Mouse (Mus musculus) kidney, postnatal 0 days (tissue): ENCODE results near the gene Siah3. TPM values are rescaled to one million over a fixed set of nuclear protein-coding genes. Genes with fewer than 3 reads are reported as not detected.

Experiments used
- ATAC-seq: fragments of 200-750 bp; cut with Nextera tagmentation; replicated peaks from 2 replicates; pipeline ENCODE4 v1.8.0; 2017; ENCODE audit warnings: low read depth, moderate number of reproducible peaks, moderate TSS enrichment, moderate library complexity; ENCODE audit not compliant: low FRiP score
- DNase-seq: peaks from one replicate; pipeline ENCODE4 v3.0.0-alpha.2; 2016; ENCODE audit warnings: low spot score
- H3K27ac ChIP-seq: fragments of 300-500 bp; sonication (generic); 2 replicates; pipeline ENCODE4 v1.5.1; 2014; ENCODE audit warnings: mild to moderate bottlenecking
- H3K27me3 ChIP-seq: fragments of 300-500 bp; sonication (generic); 2 replicates; pipeline ENCODE4 v1.6.1; 2014; ENCODE audit warnings: low read length, mixed read lengths; ENCODE audit not compliant: insufficient read depth
- H3K36me3 ChIP-seq: fragments of 300-500 bp; sonication (generic); 2 replicates; pipeline ENCODE4 v1.6.1; 2014; ENCODE audit warnings: low read length, mixed read lengths; ENCODE audit not compliant: insufficient read depth
- H3K4me1 ChIP-seq: fragments of 300-500 bp; sonication (generic); replicated peaks from 2 replicates; pipeline ENCODE4 v1.6.1; 2014; ENCODE audit warnings: antibody characterized with exemption, low read length, mixed read lengths; ENCODE audit not compliant: insufficient read depth
- H3K4me2 ChIP-seq: fragments of 300-500 bp; sonication (generic); 2 replicates; pipeline ENCODE4 v1.6.1; 2014; ENCODE audit warnings: mild to moderate bottlenecking, low read length, moderate library complexity, mixed read lengths
- H3K4me3 ChIP-seq: fragments of 300-500 bp; sonication (generic); replicated peaks from 2 replicates; pipeline ENCODE4 v1.5.1; 2014; ENCODE audit warnings: low read depth, low read length
- H3K9ac ChIP-seq: fragments of 300-500 bp; sonication (generic); 2 replicates; pipeline ENCODE4 v1.6.1; 2014; ENCODE audit warnings: low read depth, low read length
- H3K9me3 ChIP-seq: fragments of 300-500 bp; sonication (generic); replicated peaks from 2 replicates; pipeline ENCODE4 v1.6.1; 2016; ENCODE audit warnings: low read length, inconsistent platforms, mixed read lengths
- CTCF ChIP-seq: IDR thresholded peaks from 2 replicates; pipeline ENCODE4 v1.5.1; 2016; ENCODE audit warnings: antibody characterized with exemption, low read depth, mild to moderate bottlenecking, moderate library complexity
- WGBS: fragments of 180-500 bp; shearing (Covaris S2); extraction: QIAGEN DNeasy Blood & Tissue Kit; methylation state at CpG from one replicate; pipeline ENCODE4 v1.1.7; 2014; 5-methylcytosine and 5-hydroxymethylcytosine counted together
- polyA plus RNA-seq: library from polyadenylated mRNA; unstranded; fragments of >200 nt; fragmentation: Nextera tagmentation; extraction: Ambion mirVana; gene quantifications from 2 replicates; pipeline ENCODE4 v1.2.1, GENCODE M21; 2015

Siah3 gene
- polyA plus RNA-seq, 1 experiment from 2014 or later, result 0.03 TPM

DNA sequence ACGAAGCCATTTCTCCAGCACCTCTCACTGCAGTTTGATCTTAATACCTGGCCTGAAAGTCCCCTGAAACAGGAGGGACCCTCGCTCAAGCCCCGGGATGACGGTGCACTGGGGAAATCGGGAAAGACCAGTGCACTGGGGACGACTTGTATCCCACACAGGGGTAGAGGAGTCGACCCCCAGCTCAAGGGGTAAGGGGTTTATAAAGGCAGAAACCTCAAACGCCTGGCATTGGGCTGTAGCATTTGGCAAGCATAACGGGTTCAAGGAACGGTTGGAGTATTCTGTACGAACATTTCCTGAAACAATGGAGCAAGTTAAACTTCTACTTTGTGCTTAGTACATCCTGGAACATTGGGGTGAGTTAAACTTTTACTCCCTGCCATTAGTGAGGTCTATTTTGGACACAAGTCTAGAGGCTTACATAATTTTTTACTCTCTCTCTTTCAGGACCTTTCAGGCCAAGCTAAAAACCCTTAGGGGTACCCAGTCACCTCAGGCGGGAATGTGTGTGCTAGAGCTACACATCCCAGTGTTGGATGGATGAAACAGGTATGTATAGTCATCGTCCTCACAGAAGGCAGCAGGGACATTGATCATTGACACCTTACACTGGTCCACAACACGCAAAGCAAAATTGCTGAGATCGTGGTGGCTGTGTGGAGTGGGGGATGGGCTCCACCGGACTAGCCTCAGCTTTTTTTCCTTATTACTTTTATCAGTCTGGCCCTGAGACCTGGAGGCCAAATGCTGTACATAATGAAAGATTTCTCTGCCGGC is 84.6 kb downstream of the Siah3 start:
- no peak overlapping the region for H3K9ac ChIP-seq
- no peaks in the 10 kb centered on the region; the same call in 1 of the 2 replicates for H3K4me1 ChIP-seq
- ATAC-seq (no peak), DNase-seq (no peak)
- H3K36me3 ChIP-seq, result no peaks in the 10 kb centered on the region
- no peak for TF ChIP-seq CTCF
- H3K9me3 ChIP-seq, result no peaks in the 10 kb centered on the region
- WGBS, result 62% methylated on average over 17 of the region's 17 CpGs
- no peak overlapping the region for H3K4me2 ChIP-seq
- no peak overlapping the region for H3K4me3 ChIP-seq
- no peaks in the 10 kb centered on the region for H3K27me3 ChIP-seq
- H3K27ac ChIP-seq, result 0 out of 2 replicates have a peak overlapping the region, but pooled peaks have one; percentile 4

DNA sequence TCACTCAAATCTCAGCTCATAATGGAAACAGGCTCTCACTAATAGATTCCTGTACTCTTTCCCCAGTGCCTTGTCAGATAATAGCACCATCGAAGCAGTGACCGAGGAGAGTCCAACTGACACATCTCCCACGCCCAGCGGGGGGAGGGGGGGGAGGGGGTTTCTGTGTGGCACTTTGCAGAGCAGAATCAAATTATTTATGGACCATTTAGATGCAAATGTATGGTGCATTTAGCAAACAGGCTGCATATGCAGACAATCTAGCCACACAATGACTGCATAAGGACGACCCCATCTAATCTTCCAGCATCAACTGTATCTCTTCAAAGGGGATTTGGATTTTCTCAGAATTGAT is 85.2 kb downstream of the Siah3 start:
- 22% methylated on average over 5 of the region's 5 CpGs for WGBS
- H3K4me3 ChIP-seq, result no peak overlapping the region
- H3K9me3 ChIP-seq, result no peaks in the 10 kb centered on the region
- H3K9ac ChIP-seq, result no peak overlapping the region
- ATAC-seq (no peak), DNase-seq (no peak)
- no peak for TF ChIP-seq CTCF
- no peaks in the 10 kb centered on the region for H3K36me3 ChIP-seq
- H3K4me1 ChIP-seq, result no peaks in the 10 kb centered on the region; the same call in 1 of the 2 replicates
- no peak overlapping the region for H3K4me2 ChIP-seq
- H3K27ac ChIP-seq, result 0 out of 2 replicates have a peak overlapping the region, but pooled peaks have one; percentile 4
- H3K27me3 ChIP-seq, result no peaks in the 10 kb centered on the region

DNA sequence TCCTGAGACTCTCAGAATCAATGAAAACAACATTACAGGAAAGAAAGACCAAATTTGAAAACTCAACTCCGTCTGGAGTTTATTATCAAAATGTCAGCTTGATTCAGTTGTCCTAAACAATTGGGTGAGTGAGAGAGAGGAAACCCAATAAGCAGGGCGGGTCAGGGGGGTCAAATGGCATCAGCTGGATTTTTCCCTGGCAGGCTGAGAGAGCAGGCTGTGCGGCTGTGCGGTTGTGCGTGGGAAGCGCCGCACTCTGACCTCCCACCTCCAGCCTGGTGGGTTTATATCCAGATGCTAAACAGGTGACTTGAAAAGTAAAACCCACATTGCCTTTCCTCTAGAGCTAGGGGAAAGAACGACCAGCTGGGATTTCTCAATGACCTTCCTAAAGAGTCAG is 85.9 kb downstream of the Siah3 start:
- Histone ChIP-seq H3K9ac (no peak overlapping the region), H3K4me2 (no peak overlapping the region), H3K4me3 (no peak overlapping the region), H3K27me3 (no peaks in the 10 kb centered on the region), H3K36me3 (no peaks in the 10 kb centered on the region), H3K27ac (no peak overlapping the region), H3K9me3 (no peaks in the 10 kb centered on the region), H3K4me1 (no peaks in the 10 kb centered on the region; the same call in 1 of the 2 replicates)
- TF ChIP-seq CTCF, result no peak
- 15% methylated on average over 8 of the region's 8 CpGs for WGBS
- DNase-seq (peak; percentile 15), ATAC-seq (peak; percentile 40; the same call in 1 of the 2 replicates)

DNA sequence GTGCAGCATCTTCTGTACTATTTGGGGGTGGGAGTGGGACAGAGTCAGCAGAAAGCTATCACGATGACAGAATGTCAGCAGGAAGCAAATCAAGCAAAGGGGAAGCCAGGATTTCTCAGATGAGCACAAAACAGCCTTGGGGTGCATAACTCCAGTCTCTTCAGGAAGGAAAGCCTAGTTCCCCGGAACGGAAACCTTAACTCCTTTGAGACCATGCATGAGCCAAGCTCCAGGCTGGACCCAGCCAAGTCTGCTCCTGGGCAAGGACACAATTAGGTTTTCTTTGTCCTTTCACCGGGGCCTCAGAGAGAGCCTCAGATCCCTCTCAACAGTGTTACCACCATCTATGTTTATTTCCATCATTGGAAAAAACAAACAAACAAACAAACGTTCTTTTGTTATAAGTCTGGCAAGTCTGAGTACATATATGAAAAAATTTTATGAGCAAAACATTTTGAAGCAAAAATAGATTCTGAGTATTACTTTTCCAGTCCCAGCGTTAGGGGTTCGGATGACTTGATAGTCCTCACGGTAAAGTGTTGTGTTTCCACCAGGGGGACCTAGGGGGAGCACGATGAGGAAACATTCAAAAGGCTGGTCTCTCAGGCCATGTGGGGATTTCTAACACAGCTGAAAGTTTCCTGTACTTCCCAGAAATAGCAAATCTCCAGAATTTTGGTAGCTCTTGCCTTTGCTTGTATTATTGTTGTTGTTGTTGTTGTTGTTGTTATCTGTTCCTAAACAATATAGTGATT is 106.0 kb downstream of the Siah3 start:
- Histone ChIP-seq H3K4me1 (no peaks in the 10 kb centered on the region), H3K9ac (no peak overlapping the region), H3K4me3 (no peak overlapping the region), H3K27ac (no peak overlapping the region), H3K4me2 (no peak overlapping the region), H3K27me3 (no peaks in the 10 kb centered on the region), H3K36me3 (no peaks in the 10 kb centered on the region), H3K9me3 (no peaks in the 10 kb centered on the region)
- ATAC-seq, result no peak
- peak; percentile 39 for DNase-seq
- peak; percentile 56 for TF ChIP-seq CTCF
- 40% methylated on average over 9 of the region's 9 CpGs for WGBS

DNA sequence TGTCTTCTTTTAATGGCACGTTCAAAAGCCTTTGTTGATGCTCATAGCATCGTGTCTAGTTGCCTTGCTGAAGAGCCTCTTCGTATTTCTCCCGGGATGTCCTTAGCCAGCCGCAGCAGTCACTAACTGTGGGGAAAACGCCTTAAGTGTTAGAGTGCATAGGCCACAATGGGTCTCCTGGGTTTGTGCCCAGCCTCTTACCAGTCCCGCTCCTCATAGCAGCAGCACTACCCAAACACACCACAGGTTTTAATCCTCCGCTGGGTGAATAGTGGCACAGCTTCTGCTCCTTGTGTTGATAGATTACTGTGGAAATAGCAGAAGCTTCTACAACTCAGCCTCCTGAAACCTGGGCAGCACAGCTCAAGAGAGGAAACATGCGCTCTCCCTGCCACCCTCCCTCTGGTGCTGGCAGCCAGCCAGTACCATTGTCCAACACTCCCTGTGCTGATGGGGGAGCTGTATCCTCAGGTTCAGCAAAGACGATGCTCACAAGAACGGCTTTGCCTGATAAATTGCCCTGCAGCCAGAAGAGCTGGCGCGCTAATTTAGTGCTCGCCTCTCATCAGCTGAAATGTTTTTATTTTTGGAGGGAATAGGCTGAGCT is 109.9 kb downstream of the Siah3 start:
- TF ChIP-seq CTCF, result peak; percentile 29; the same call in 1 of the 2 replicates
- H3K36me3 ChIP-seq, result no peaks in the 10 kb centered on the region
- no peak overlapping the region for H3K27ac ChIP-seq
- ATAC-seq, result no peak
- peak; percentile 33 for DNase-seq
- no peaks in the 10 kb centered on the region for H3K4me1 ChIP-seq
- H3K9me3 ChIP-seq, result no peaks in the 10 kb centered on the region
- H3K4me3 ChIP-seq, result no peak overlapping the region
- H3K27me3 ChIP-seq, result no peaks in the 10 kb centered on the region
- H3K4me2 ChIP-seq, result no peak overlapping the region
- no peak overlapping the region for H3K9ac ChIP-seq
- WGBS, result 66% methylated on average over 14 of the region's 14 CpGs

DNA sequence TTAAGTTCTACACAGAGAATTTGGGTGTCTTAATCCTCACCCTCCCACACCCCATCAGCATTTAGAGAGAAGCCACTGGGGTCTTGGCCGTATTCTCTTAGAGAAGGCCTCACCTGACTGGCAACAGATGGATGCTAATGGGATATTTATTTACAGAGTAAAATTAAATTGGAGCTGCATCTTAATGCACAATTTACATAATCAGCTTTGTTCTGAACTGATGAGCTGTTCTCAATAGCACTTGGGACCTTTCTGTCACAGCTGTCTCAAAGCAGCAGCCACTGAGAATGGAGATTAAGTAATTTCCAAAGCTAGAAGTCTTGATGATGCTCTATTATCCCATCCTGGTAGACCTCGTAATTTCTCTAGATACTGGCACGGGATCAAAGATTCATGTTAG is 110.5 kb downstream of the Siah3 start:
- no peaks in the 10 kb centered on the region for H3K36me3 ChIP-seq
- no peak for TF ChIP-seq CTCF
- DNase-seq, result no peak
- H3K4me1 ChIP-seq, result no peaks in the 10 kb centered on the region
- 81% methylated on average over 3 of the region's 3 CpGs for WGBS
- H3K9ac ChIP-seq, result no peak overlapping the region
- H3K27ac ChIP-seq, result no peak overlapping the region
- H3K4me3 ChIP-seq, result no peak overlapping the region
- no peaks in the 10 kb centered on the region for H3K9me3 ChIP-seq
- no peak overlapping the region for H3K4me2 ChIP-seq
- no peak for ATAC-seq
- no peaks in the 10 kb centered on the region for H3K27me3 ChIP-seq
